Mouse (Mus musculus) embryonic facial prominence, embryonic 10.5 days (tissue): ENCODE results near the gene Naa50. TPM values are rescaled to one million over a fixed set of nuclear protein-coding genes. Genes with fewer than 3 reads are reported as not detected.

Source experiments
- DNase-seq: peaks from one replicate; pipeline ENCODE4 v3.0.0-alpha.2; 2017; ENCODE audit warnings: low spot score
- H3K27ac ChIP-seq: fragments of 300-500 bp; sonication (generic); replicated peaks from 2 replicates; pipeline ENCODE4 v1.5.1; 2016; ENCODE audit warnings: mild to moderate bottlenecking
- H3K27me3 ChIP-seq: fragments of 300-500 bp; sonication (generic); replicated peaks from 2 replicates; pipeline ENCODE4 v1.6.1; 2016; ENCODE audit warnings: low read depth, mild to moderate bottlenecking; ENCODE audit not compliant: poor library complexity, severe bottlenecking
- H3K36me3 ChIP-seq: fragments of 300-500 bp; sonication (generic); replicated peaks from 2 replicates; pipeline ENCODE4 v1.6.1; 2016; ENCODE audit warnings: mild to moderate bottlenecking, moderate library complexity
- H3K4me1 ChIP-seq: fragments of 300-500 bp; sonication (generic); 2 replicates; pipeline ENCODE4 v1.6.1; 2016
- H3K4me3 ChIP-seq: fragments of 300-500 bp; sonication (generic); 2 replicates; pipeline ENCODE4 v1.5.1; 2016; ENCODE audit warnings: mild to moderate bottlenecking, moderate library complexity
- H3K9me3 ChIP-seq: fragments of 300-500 bp; sonication (generic); 2 replicates; pipeline ENCODE4 v1.6.1; 2016; ENCODE audit warnings: mild to moderate bottlenecking
- WGBS: fragments of 180-500 bp; shearing (Covaris S2); methylation state at CpG from one replicate; pipeline ENCODE4 v1.1.7; 2016; 5-methylcytosine and 5-hydroxymethylcytosine counted together
- polyA plus RNA-seq: library from polyadenylated mRNA; unstranded; fragments of >200 nt; fragmentation: Nextera tagmentation; extraction: Ambion mirVana; gene quantifications from 2 replicates; pipeline ENCODE4 v1.2.1, GENCODE M21; 2016

Gene Naa50
- polyA plus RNA-seq, 1 experiment from 2014 or later: 133 TPM

- H3K4me3 ChIP-seq: no peak overlapping the region
- H3K27ac ChIP-seq: no peak overlapping the region
- WGBS: 61% methylated on average over 3 of the region's 3 CpGs
- peaks cover 5% of the 10 kb centered on the region; the same call in 1 of the 2 replicates for H3K9me3 ChIP-seq
- peaks cover 7% of the 10 kb centered on the region; the same call in 1 of the 2 replicates for H3K4me1 ChIP-seq
- H3K36me3 ChIP-seq: peaks cover 31% of the 10 kb centered on the region
- no peak for DNase-seq
- H3K27me3 ChIP-seq: no peaks in the 10 kb centered on the region
Measured at GRCm38 (mm10) chr16:44184769-44185168, 45.1 kb downstream of the Naa50 start.

GRCm38 (mm10) chr16:44187172-44187571 is 47.5 kb downstream of the Naa50 start:
- 98% methylated on average over 4 of the region's 4 CpGs for WGBS
- Histone ChIP-seq H3K9me3 (peaks cover 5% of the 10 kb centered on the region; the same call in 1 of the 2 replicates), H3K4me3 (no peak overlapping the region), H3K27me3 (no peaks in the 10 kb centered on the region), H3K27ac (no peak overlapping the region), H3K4me1 (peaks cover 7% of the 10 kb centered on the region; the same call in 1 of the 2 replicates), H3K36me3 (peaks cover 16% of the 10 kb centered on the region)
- DNase-seq: no peak

- H3K4me3 ChIP-seq: no peak overlapping the region
- H3K27ac ChIP-seq: no peak overlapping the region
- peaks cover 7% of the 10 kb centered on the region; the same call in 1 of the 2 replicates for H3K4me1 ChIP-seq
- no peak for DNase-seq
- whole genome bisulfite sequencing: 84% methylated on average over 3 of the region's 3 CpGs
- no peaks in the 10 kb centered on the region for H3K27me3 ChIP-seq
- H3K9me3 ChIP-seq: peaks cover 5% of the 10 kb centered on the region; the same call in 1 of the 2 replicates
- H3K36me3 ChIP-seq: peaks cover 14% of the 10 kb centered on the region
Measured at GRCm38 (mm10) chr16:44188766-44189165, 49.1 kb downstream of the Naa50 start.

- peaks cover 14% of the 10 kb centered on the region for H3K36me3 ChIP-seq
- H3K9me3 ChIP-seq: peaks cover 5% of the 10 kb centered on the region; the same call in 1 of the 2 replicates
- no peak overlapping the region for H3K27ac ChIP-seq
- 94% methylated on average over 6 of the region's 6 CpGs for WGBS
- DNase-seq: no peak
- H3K4me1 ChIP-seq: no peaks in the 10 kb centered on the region
- no peak overlapping the region for H3K4me3 ChIP-seq
- H3K27me3 ChIP-seq: no peaks in the 10 kb centered on the region
Measured at GRCm38 (mm10) chr16:44190032-44190431, 50.4 kb downstream of the Naa50 start.

- Histone ChIP-seq H3K4me1 (no peaks in the 10 kb centered on the region), H3K4me3 (no peak overlapping the region), H3K36me3 (peaks cover 14% of the 10 kb centered on the region), H3K27ac (no peak overlapping the region), H3K9me3 (peaks cover 5% of the 10 kb centered on the region; the same call in 1 of the 2 replicates), H3K27me3 (no peaks in the 10 kb centered on the region)
- 95% methylated on average over 2 of the region's 2 CpGs for whole genome bisulfite sequencing
- no peak for DNase-seq
Measured at GRCm38 (mm10) chr16:44190968-44191367, 51.3 kb downstream of the Naa50 start.

GRCm38 (mm10) chr16:44199066-44199703 is 59.6 kb downstream of the Naa50 start:
- no peak for DNase-seq
- Histone ChIP-seq H3K4me1 (no peaks in the 10 kb centered on the region), H3K9me3 (no peaks in the 10 kb centered on the region), H3K36me3 (peaks cover 53% of the 10 kb centered on the region), H3K4me3 (no peak overlapping the region), H3K27ac (no peak overlapping the region), H3K27me3 (no peaks in the 10 kb centered on the region)
- 92% methylated on average over 14 of the region's 14 CpGs for WGBS

GRCm38 (mm10) chr16:44200146-44200545 is 60.5 kb downstream of the Naa50 start:
- H3K36me3 ChIP-seq: peaks cover 53% of the 10 kb centered on the region
- H3K4me3 ChIP-seq: no peak overlapping the region
- no peaks in the 10 kb centered on the region for H3K4me1 ChIP-seq
- no peak overlapping the region for H3K27ac ChIP-seq
- no peaks in the 10 kb centered on the region for H3K27me3 ChIP-seq
- 96% methylated on average over 4 of the region's 4 CpGs for WGBS
- H3K9me3 ChIP-seq: no peaks in the 10 kb centered on the region
- no peak for DNase-seq

- 92% methylated on average over 6 of the region's 6 CpGs for WGBS
- Histone ChIP-seq H3K36me3 (peaks cover 84% of the 10 kb centered on the region), H3K27ac (no peak overlapping the region), H3K9me3 (no peaks in the 10 kb centered on the region), H3K4me1 (peaks cover 9% of the 10 kb centered on the region), H3K27me3 (no peaks in the 10 kb centered on the region), H3K4me3 (no peak overlapping the region)
- DNase-seq: no peak
Measured at GRCm38 (mm10) chr16:44204331-44204730, 64.7 kb downstream of the Naa50 start.

GRCm38 (mm10) chr16:44205973-44206372 is 66.3 kb downstream of the Naa50 start:
- Histone ChIP-seq H3K9me3 (no peaks in the 10 kb centered on the region), H3K36me3 (peaks cover 82% of the 10 kb centered on the region), H3K27me3 (no peaks in the 10 kb centered on the region), H3K4me3 (no peak overlapping the region), H3K27ac (no peak overlapping the region), H3K4me1 (peaks cover 9% of the 10 kb centered on the region)
- WGBS: 89% methylated on average over 8 of the region's 8 CpGs
- no peak for DNase-seq

GRCm38 (mm10) chr16:44210156-44211053 is 70.8 kb downstream of the Naa50 start:
- WGBS: 83% methylated on average over 10 of the region's 10 CpGs
- Histone ChIP-seq H3K27me3 (no peaks in the 10 kb centered on the region), H3K4me1 (peaks cover 9% of the 10 kb centered on the region), H3K27ac (no peak overlapping the region), H3K9me3 (no peaks in the 10 kb centered on the region), H3K36me3 (peaks cover 93% of the 10 kb centered on the region), H3K4me3 (no peak overlapping the region)
- no peak for DNase-seq

- WGBS: 83% methylated on average over 1 of the region's 1 CpGs
- Histone ChIP-seq H3K27ac (no peak overlapping the region), H3K4me1 (peaks cover 9% of the 10 kb centered on the region), H3K9me3 (no peaks in the 10 kb centered on the region), H3K4me3 (no peak overlapping the region), H3K36me3 (peaks cover 94% of the 10 kb centered on the region), H3K27me3 (no peaks in the 10 kb centered on the region)
- no peak for DNase-seq
Measured at GRCm38 (mm10) chr16:44211054-44211414, 71.4 kb downstream of the Naa50 start.

- Histone ChIP-seq H3K4me1 (0 out of 2 replicates have a peak, but pooled peaks cover 1% of the 10 kb centered on the region), H3K27ac (no peak overlapping the region), H3K36me3 (peaks cover 94% of the 10 kb centered on the region), H3K4me3 (no peak overlapping the region), H3K9me3 (no peaks in the 10 kb centered on the region), H3K27me3 (no peaks in the 10 kb centered on the region)
- 92% methylated on average over 7 of the region's 7 CpGs for WGBS
- DNase-seq: no peak
Measured at GRCm38 (mm10) chr16:44212703-44213102, 73.1 kb downstream of the Naa50 start.
